Mouse (Mus musculus) E14TG2a.4 (cell line): ENCODE data around the gene Map2k3.

Experiments used
- CTCF ChIP-seq: conservative IDR thresholded peaks from 2 replicates; pipeline ENCODE4 v1.5.1; 2014; ENCODE audit warnings: low read length
- POU5F1 ChIP-seq: IDR thresholded peaks from 2 replicates; pipeline ENCODE4 v1.6.1; 2014; ENCODE audit warnings: low read length, borderline replicate concordance

GRCm38 (mm10) chr11:60915201-60915600 lies 16.6 kb upstream of the Map2k3 start:
- TF ChIP-seq CTCF (no peak), POU5F1 (no peak)
